Mouse (Mus musculus) midbrain, embryonic 10.5 days (tissue): ENCODE measurements around the gene Gm43302. TPM values are rescaled to one million over a fixed set of nuclear protein-coding genes. Genes with fewer than 3 reads are reported as not detected.

ENCODE experiments used
- polyA plus RNA-seq: library from polyadenylated mRNA; unstranded; fragments of >200 nt; fragmentation: Nextera tagmentation; extraction: Ambion mirVana; gene quantifications from 2 replicates; pipeline ENCODE4 v1.2.1, GENCODE M21; 2016

Gm43302 gene
- polyA plus RNA-seq, 1 experiment from 2014 or later: not detected

Other genes with a start within 250 kb of the Gm43302 start
- gene Gbp9, start 154.2 kb downstream of the Gm43302 start, polyA plus RNA-seq: 0.81 and 1.1 TPM in 2 replicates
- 0.26 and 0.46 TPM in 2 replicates for gene Gbp8, start 154.2 kb downstream of the Gm43302 start, polyA plus RNA-seq
- gene Gbp4, start 154.1 kb downstream of the Gm43302 start, polyA plus RNA-seq: 0.17 and 0.47 TPM in 2 replicates
- gene Gbp10, start 54.2 kb downstream of the Gm43302 start, polyA plus RNA-seq: 0.11 and 0.30 TPM in 2 replicates
- gene Gbp6, start within 50 bp of the Gm43302 start, polyA plus RNA-seq: 0.17 and 0.30 TPM in 2 replicates
- 6.9 and 9.5 TPM in 2 replicates for gene Lrrc8b, start 122.1 kb upstream of the Gm43302 start, polyA plus RNA-seq
- 13.4 and 13.9 TPM in 2 replicates for gene Lrrc8c, start 225.7 kb upstream of the Gm43302 start, polyA plus RNA-seq